Mouse (Mus musculus): ENCODE measurements around the gene Pan3. TPM values are rescaled to one million over a fixed set of nuclear protein-coding genes. Genes with fewer than 3 reads are reported as not detected.

The Pan3 gene
- total and polyA plus RNA-seq, 3 experiments: 60.6 to 61.5 TPM; not detected in 1

DNA sequence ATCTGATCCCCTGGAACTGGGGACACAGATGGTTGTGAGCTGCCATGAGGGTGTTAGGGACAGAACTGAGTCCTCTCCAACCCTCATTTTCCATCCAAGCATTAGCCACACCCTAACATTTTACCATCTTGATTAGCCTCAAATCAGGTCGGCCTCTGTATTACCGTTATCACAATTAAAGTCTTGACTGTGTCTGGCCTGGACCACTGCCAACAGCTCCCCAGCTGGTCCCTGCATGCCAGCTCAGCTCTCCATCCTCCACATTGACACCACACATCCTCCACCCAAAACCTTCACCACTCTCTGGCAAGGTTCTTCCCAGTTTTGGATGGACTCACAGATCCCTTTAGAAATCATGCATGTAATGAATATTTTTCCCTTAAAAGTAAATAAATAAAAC is 39.2 kb upstream of the Pan3 start:
- Histone ChIP-seq H3K9me3 (replicated peaks; ENCODE audit: insufficient read depth, low read length) (no peaks in the 10 kb centered on the region), H3K27me3 (ENCODE audit: control insufficient read depth in 1 of 2, insufficient read depth in 2 of 2, low read length in 2 of 2) (no peaks in the 10 kb centered on the region)

DNA sequence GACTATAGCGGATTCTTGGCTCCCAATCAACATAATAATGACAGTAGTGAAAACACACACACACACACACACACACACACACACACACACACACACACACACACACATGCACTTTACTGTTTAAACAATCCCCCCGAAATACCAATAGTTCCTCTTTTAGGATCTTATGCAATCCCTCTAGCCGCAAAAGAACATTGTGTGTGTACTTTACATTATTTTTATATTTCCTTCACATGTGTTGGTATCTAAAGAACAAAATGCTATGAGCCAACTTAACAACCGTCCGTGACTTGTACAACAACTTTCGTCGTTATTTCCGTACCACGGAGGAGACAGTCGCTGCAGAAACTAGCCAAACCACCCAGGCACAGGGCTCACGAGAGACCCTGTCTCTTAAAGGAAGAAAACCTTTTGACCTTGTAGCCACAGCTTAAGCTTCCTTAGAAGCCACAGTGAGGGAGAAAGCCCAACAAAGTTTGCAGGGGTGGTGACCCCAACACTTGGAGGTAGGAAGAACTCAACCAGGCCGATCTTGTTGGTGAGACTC is 37.2 kb upstream of the Pan3 start:
- peaks cover 0 to 9% of the 10 kb centered on the region in 2 experiments; a peak in 2 of 4 replicates for H3K4me1 ChIP-seq (ENCODE audit: control insufficient read depth in 1 of 2, insufficient read depth in 2 of 2, low read length in 2 of 2)
- no peaks in the 10 kb centered on the region for H3K36me3 ChIP-seq (ENCODE audit: control insufficient read depth in 1 of 2, insufficient read depth in 2 of 2, low read length in 2 of 2)
- no peaks in the 10 kb centered on the region for H3K9me3 ChIP-seq (replicated peaks; ENCODE audit: insufficient read depth, low read length)
- TF ChIP-seq ZC3H11A (IDR thresholded peaks at IDR 0.05; ENCODE audit: low read depth, low read length): no peak
- TF ChIP-seq CHD2 (IDR thresholded peaks at IDR 0.05; ENCODE audit: low read length): no peak
- no peak for TF ChIP-seq RCOR1 (IDR thresholded peaks at IDR 0.05; ENCODE audit: low read depth, low read length)
- TF ChIP-seq ZMIZ1 (IDR thresholded peaks at IDR 0.05; ENCODE audit: low read depth, low read length): no peak
- no peak for TF ChIP-seq MYB (IDR thresholded peaks at IDR 0.05; ENCODE audit: low read depth, low read length)
- TF ChIP-seq ETS1 (IDR thresholded peaks at IDR 0.05; ENCODE audit: low read depth, low read length): no peak
- TF ChIP-seq HCFC1 (IDR thresholded peaks at IDR 0.05; ENCODE audit: low read depth, low read length): no peak
- no peak overlapping the region for H3K9ac ChIP-seq (ENCODE audit: control insufficient read depth, low read depth, low read length, poor library complexity, severe bottlenecking)
- no peaks in the 10 kb centered on the region for H3K79me2 ChIP-seq (ENCODE audit: control insufficient read depth, insufficient read depth, low read length, poor library complexity)
- H3K4me3 ChIP-seq (ENCODE audit: control insufficient read depth in 1 of 2, insufficient read depth in 1 of 2, low read depth in 2 of 2, low read length in 2 of 2): no peak overlapping the region
- no peak overlapping the region for H3K27ac ChIP-seq (ENCODE audit: control insufficient read depth, low read depth, low read length)
- H3K27me3 ChIP-seq (ENCODE audit: control insufficient read depth in 1 of 2, insufficient read depth in 2 of 2, low read length in 2 of 2): no peaks in the 10 kb centered on the region
- DNase-seq (ENCODE audit: low read depth, low spot score): no peak

More for the DNA sequence above, 39.2 kb upstream of the Pan3 start:
- Histone ChIP-seq H3K36me3 (ENCODE audit: control insufficient read depth in 1 of 2, insufficient read depth in 2 of 2, low read length in 2 of 2) (no peaks in the 10 kb centered on the region; a peak in 1 of 4 replicates), H3K27ac (ENCODE audit: control insufficient read depth, low read depth, low read length) (no peak overlapping the region), H3K9ac (ENCODE audit: control insufficient read depth, low read depth, low read length, poor library complexity, severe bottlenecking) (no peak overlapping the region), H3K79me2 (ENCODE audit: control insufficient read depth, insufficient read depth, low read length, poor library complexity) (no peaks in the 10 kb centered on the region), H3K4me1 (ENCODE audit: control insufficient read depth in 1 of 2, insufficient read depth in 2 of 2, low read length in 2 of 2) (peaks cover 0 to 9% of the 10 kb centered on the region in 2 experiments; a peak in 2 of 4 replicates), H3K4me3 (ENCODE audit: control insufficient read depth in 1 of 2, insufficient read depth in 1 of 2, low read depth in 2 of 2, low read length in 2 of 2) (no peak overlapping the region)
- peak in 1 of 2 experiments; percentile 12; a peak in 1 of 4 replicates for TF ChIP-seq EP300 (IDR thresholded peaks at IDR 0.05; ENCODE audit: low read depth in 1 of 2, low read length in 2 of 2)
- TF ChIP-seq ETS1 (IDR thresholded peaks at IDR 0.05; ENCODE audit: low read depth, low read length): peak; percentile 48; the same call in 1 of the 2 replicates
- peak; percentile 56; the same call in 1 of the 2 replicates for TF ChIP-seq RCOR1 (IDR thresholded peaks at IDR 0.05; ENCODE audit: low read depth, low read length)
- no peak for TF ChIP-seq SMC3 (IDR thresholded peaks at IDR 0.05; ENCODE audit: low read depth, low read length)
- TF ChIP-seq BHLHE40 (IDR thresholded peaks at IDR 0.05; ENCODE audit: borderline replicate concordance, low read depth, low read length): no peak
- TF ChIP-seq USF1 (IDR thresholded peaks at IDR 0.05; ENCODE audit: low read depth, low read length): no peak
- peak; percentile 40 for DNase-seq (ENCODE audit: low read depth, low spot score)

DNA sequence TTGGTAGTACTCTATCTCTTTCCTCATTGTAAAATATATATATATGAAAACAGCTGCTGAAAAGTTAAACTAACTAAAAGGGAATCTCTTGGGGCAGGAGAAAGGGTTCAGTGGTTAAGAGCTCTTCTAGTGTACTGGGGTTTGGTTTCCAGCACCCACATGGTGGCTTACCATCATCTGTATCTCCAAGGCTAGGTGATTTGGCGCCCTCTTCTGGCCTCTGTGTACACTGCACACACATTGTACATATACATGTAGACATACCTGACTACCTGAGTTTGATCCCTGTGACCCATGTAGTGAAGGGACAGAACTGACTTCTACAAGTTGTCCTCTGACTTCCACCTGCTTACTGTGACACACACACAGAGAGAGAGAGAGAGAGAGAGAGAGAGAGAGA is 34.9 kb upstream of the Pan3 start:
- Histone ChIP-seq H3K9me3 (replicated peaks; ENCODE audit: insufficient read depth, low read length) (no peaks in the 10 kb centered on the region), H3K36me3 (ENCODE audit: control insufficient read depth in 1 of 2, insufficient read depth in 2 of 2, low read length in 2 of 2) (no peaks in the 10 kb centered on the region), H3K79me2 (ENCODE audit: control insufficient read depth, insufficient read depth, low read length, poor library complexity) (no peaks in the 10 kb centered on the region), H3K4me1 (ENCODE audit: control insufficient read depth in 1 of 2, insufficient read depth in 2 of 2, low read length in 2 of 2) (no peaks in the 10 kb centered on the region), H3K27ac (ENCODE audit: control insufficient read depth, low read depth, low read length) (no peak overlapping the region), H3K4me3 (ENCODE audit: control insufficient read depth in 1 of 2, insufficient read depth in 1 of 2, low read depth in 2 of 2, low read length in 2 of 2) (no peak overlapping the region), H3K9ac (ENCODE audit: control insufficient read depth, low read depth, low read length, poor library complexity, severe bottlenecking) (no peak overlapping the region), H3K27me3 (ENCODE audit: control insufficient read depth in 1 of 2, insufficient read depth in 2 of 2, low read length in 2 of 2) (no peaks in the 10 kb centered on the region)
- DNase-seq (ENCODE audit: low read depth, low spot score): peak; percentile 26
- TF ChIP-seq CTCF (IDR thresholded peaks at IDR 0.05 in 2 of 3, conservative IDR thresholded peaks at IDR 0.05 in 1 of 3; ENCODE audit: control insufficient read depth in 1 of 3, insufficient read depth in 1 of 3, low read depth in 2 of 3, low read length in 3 of 3, poor library complexity in 1 of 3, severe bottlenecking in 1 of 3) (peak; percentile 14 to 31 (median 27); a peak in 3 of 6 replicates), USF2 (IDR thresholded peaks at IDR 0.05; ENCODE audit: borderline replicate concordance in 1 of 2, insufficient read depth in 1 of 2, low read depth in 1 of 2, low read length in 2 of 2) (no peak), SIN3A (IDR thresholded peaks at IDR 0.05; ENCODE audit: low read length) (no peak), BHLHE40 (IDR thresholded peaks at IDR 0.05; ENCODE audit: borderline replicate concordance, low read depth, low read length) (no peak), GATA1 (IDR thresholded peaks at IDR 0.05; ENCODE audit: low read depth, low read length) (no peak), JUND (IDR thresholded peaks at IDR 0.05; ENCODE audit: low read depth, low read length) (no peak), ZNF384 (IDR thresholded peaks at IDR 0.05; ENCODE audit: low read depth, low read length) (no peak)
